Mouse (Mus musculus) liver, embryonic 13.5 days (tissue): Measurements from ENCODE around the gene Nudt15. TPM values are rescaled to one million over a fixed set of nuclear protein-coding genes. Genes with fewer than 3 reads are reported as not detected.

ENCODE experiments used
- ATAC-seq: fragments of 200-750 bp; cut with Nextera tagmentation; 2 replicates; pipeline ENCODE4 v1.8.0; 2017; ENCODE audit warnings: low read depth, mild to moderate bottlenecking, moderate number of reproducible peaks, moderate library complexity
- DNase-seq: peaks from one replicate; pipeline ENCODE4 v3.0.0; 2022
- H3K27ac ChIP-seq: fragments of 300-500 bp; sonication (generic); 2 replicates; pipeline ENCODE4 v1.5.1; 2015; ENCODE audit warnings: moderate library complexity, mild to moderate bottlenecking, inconsistent platforms
- H3K27me3 ChIP-seq: fragments of 300-500 bp; sonication (generic); 2 replicates; pipeline ENCODE4 v1.6.1; 2015; ENCODE audit warnings: mild to moderate bottlenecking, inconsistent platforms
- H3K36me3 ChIP-seq: fragments of 300-500 bp; sonication (generic); 2 replicates; pipeline ENCODE4 v1.6.1; 2015; ENCODE audit warnings: mild to moderate bottlenecking, inconsistent platforms
- H3K4me1 ChIP-seq: fragments of 300-500 bp; sonication (generic); replicated peaks from 2 replicates; pipeline ENCODE4 v1.6.1; 2015; ENCODE audit warnings: inconsistent platforms
- H3K4me2 ChIP-seq: fragments of 300-500 bp; sonication (generic); 2 replicates; pipeline ENCODE4 v1.6.1; 2015; ENCODE audit warnings: inconsistent platforms, mild to moderate bottlenecking, moderate library complexity
- H3K4me3 ChIP-seq: fragments of 300-500 bp; sonication (generic); replicated peaks from 2 replicates; pipeline ENCODE4 v1.5.1; 2015; ENCODE audit warnings: mild to moderate bottlenecking, inconsistent platforms
- H3K9ac ChIP-seq: fragments of 300-500 bp; sonication (generic); 2 replicates; pipeline ENCODE4 v1.6.1; 2015; ENCODE audit warnings: mild to moderate bottlenecking, inconsistent platforms
- H3K9me3 ChIP-seq: fragments of 300-500 bp; sonication (generic); replicated peaks from 2 replicates; pipeline ENCODE4 v1.6.1; 2016; ENCODE audit warnings: inconsistent platforms
- WGBS: fragments of 180-500 bp; shearing (Covaris S2); methylation state at CpG from one replicate; pipeline ENCODE4 v1.1.7; 2015; ENCODE audit not compliant: insufficient replicate concordance; 5-methylcytosine and 5-hydroxymethylcytosine counted together
- polyA plus RNA-seq: library from polyadenylated mRNA; unstranded; fragments of >200 nt; fragmentation: Nextera tagmentation; extraction: Ambion mirVana; gene quantifications from 2 replicates; pipeline ENCODE4 v1.2.1, GENCODE M21; 2015

Nudt15 gene
- polyA plus RNA-seq, 1 experiment from 2014 or later = 4.2 TPM

- WGBS = 76% methylated on average over 7 of the region's 7 CpGs
- H3K4me3 ChIP-seq = no peak overlapping the region
- no peaks in the 10 kb centered on the region for H3K36me3 ChIP-seq
- no peak overlapping the region for H3K9ac ChIP-seq
- no peaks in the 10 kb centered on the region for H3K27me3 ChIP-seq
- no peak for DNase-seq
- no peaks in the 10 kb centered on the region for H3K9me3 ChIP-seq
- H3K4me2 ChIP-seq = no peak overlapping the region
- H3K4me1 ChIP-seq = peaks cover 6% of the 10 kb centered on the region; the same call in 1 of the 2 replicates
- H3K27ac ChIP-seq = no peak overlapping the region
- no peak for ATAC-seq
Measured at GRCm38 (mm10) chr14:73469506-73469905, 78.5 kb downstream of the Nudt15 start.

Other genes with a start within 250 kb of the Nudt15 start
- 16.6 and 18.5 TPM in 2 replicates for gene Rb1, start 222.4 kb downstream of the Nudt15 start, polyA plus RNA-seq
- gene Itm2b, start 163.0 kb downstream of the Nudt15 start, polyA plus RNA-seq = 405 and 461 TPM in 2 replicates
- 38.8 and 40.6 TPM in 2 replicates for gene Med4, start 38.2 kb downstream of the Nudt15 start, polyA plus RNA-seq
- 60.6 and 75.1 TPM in 2 replicates for gene Sucla2, start 22.9 kb downstream of the Nudt15 start, polyA plus RNA-seq
- gene Gm21750, start 113.0 kb upstream of the Nudt15 start, polyA plus RNA-seq = not detected in 2 replicates